Mouse (Mus musculus) intestine, embryonic 14.5 days (tissue): ENCODE results near the gene Fat2. TPM values are rescaled to one million over a fixed set of nuclear protein-coding genes. Genes with fewer than 3 reads are reported as not detected.
A peak's percentile ranks its signal among the peaks of the same experiment; 100 is the strongest.

Experiments used
- ATAC-seq: fragments of 200-750 bp; cut with Nextera tagmentation; replicated peaks from 2 replicates; pipeline ENCODE4 v1.8.0; 2017; ENCODE audit warnings: low read depth, moderate number of reproducible peaks, moderate TSS enrichment, moderate library complexity; ENCODE audit not compliant: low FRiP score, low TSS enrichment
- DNase-seq: peaks from one replicate; pipeline ENCODE4 v3.0.0-alpha.2; 2018; ENCODE audit warnings: low spot score
- H3K27ac ChIP-seq: fragments of 300-500 bp; sonication (generic); 2 replicates; pipeline ENCODE4 v1.5.1; 2014; ENCODE audit warnings: low read depth, mild to moderate bottlenecking, control low read depth
- H3K27me3 ChIP-seq: fragments of 300-500 bp; sonication (generic); replicated peaks from 2 replicates; pipeline ENCODE4 v1.6.1; 2014; ENCODE audit warnings: low read length, control low read depth; ENCODE audit not compliant: control insufficient read depth, insufficient read depth
- H3K36me3 ChIP-seq: fragments of 300-500 bp; sonication (generic); 2 replicates; pipeline ENCODE4 v1.6.1; 2014; ENCODE audit warnings: low read length, control low read depth; ENCODE audit not compliant: control insufficient read depth, insufficient read depth
- H3K4me1 ChIP-seq: fragments of 300-500 bp; sonication (generic); replicated peaks from 2 replicates; pipeline ENCODE4 v1.6.1; 2014; ENCODE audit warnings: low read length, control low read depth, mixed read lengths; ENCODE audit not compliant: control insufficient read depth, insufficient read depth
- H3K4me2 ChIP-seq: fragments of 300-500 bp; sonication (generic); 2 replicates; pipeline ENCODE4 v1.6.1; 2014; ENCODE audit warnings: low read length
- H3K4me3 ChIP-seq: fragments of 300-500 bp; sonication (generic); 2 replicates; pipeline ENCODE4 v1.5.1; 2014; ENCODE audit warnings: low read depth, low read length, control low read depth, mixed read lengths
- H3K9ac ChIP-seq: fragments of 300-500 bp; sonication (generic); 2 replicates; pipeline ENCODE4 v1.6.1; 2014; ENCODE audit warnings: mild to moderate bottlenecking, low read length
- H3K9me3 ChIP-seq: fragments of 300-500 bp; sonication (generic); 2 replicates; pipeline ENCODE4 v1.6.1; 2016; ENCODE audit warnings: low read length, control low read depth; ENCODE audit not compliant: control insufficient read depth
- WGBS: fragments of 180-500 bp; shearing (Covaris S2); extraction: QIAGEN DNeasy Blood & Tissue Kit; methylation state at CpG from one replicate; pipeline ENCODE4 v1.1.7; 2014; 5-methylcytosine and 5-hydroxymethylcytosine counted together
- polyA plus RNA-seq: library from polyadenylated mRNA; unstranded; fragments of >200 nt; fragmentation: Nextera tagmentation; extraction: Ambion mirVana; gene quantifications from 2 replicates; pipeline ENCODE4 v1.2.1, GENCODE M21; 2014

Gene Fat2
- polyA plus RNA-seq, 1 experiment from 2014 or later, result 0.07 TPM

DNA sequence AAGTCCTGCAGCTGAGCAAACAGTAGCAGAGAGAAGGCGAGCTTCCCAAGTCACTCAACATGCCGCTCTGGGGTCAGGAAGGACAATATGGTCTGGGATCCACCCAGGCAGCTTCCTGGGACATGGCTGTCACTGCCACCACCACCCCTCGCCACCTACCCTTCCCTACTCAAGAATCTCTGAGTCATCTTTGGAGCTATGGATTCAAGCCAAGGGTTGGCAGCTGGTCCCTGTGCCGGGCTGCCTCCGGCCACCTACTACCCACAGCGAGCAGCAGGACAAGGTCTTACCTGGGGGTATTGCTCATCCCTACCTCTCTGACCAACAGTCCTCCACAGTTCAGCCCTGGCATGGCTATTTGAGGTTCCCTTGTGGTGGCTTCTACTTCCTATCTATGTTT is 61.6 kb downstream of the Fat2 start:
- Histone ChIP-seq H3K27ac (no peak overlapping the region), H3K9ac (no peak overlapping the region), H3K9me3 (no peaks in the 10 kb centered on the region), H3K4me2 (no peak overlapping the region), H3K27me3 (no peaks in the 10 kb centered on the region), H3K36me3 (no peaks in the 10 kb centered on the region), H3K4me1 (no peaks in the 10 kb centered on the region), H3K4me3 (no peak overlapping the region)
- ATAC-seq (no peak), DNase-seq (no peak)
- WGBS, result 83% methylated on average over 6 of the region's 6 CpGs

DNA sequence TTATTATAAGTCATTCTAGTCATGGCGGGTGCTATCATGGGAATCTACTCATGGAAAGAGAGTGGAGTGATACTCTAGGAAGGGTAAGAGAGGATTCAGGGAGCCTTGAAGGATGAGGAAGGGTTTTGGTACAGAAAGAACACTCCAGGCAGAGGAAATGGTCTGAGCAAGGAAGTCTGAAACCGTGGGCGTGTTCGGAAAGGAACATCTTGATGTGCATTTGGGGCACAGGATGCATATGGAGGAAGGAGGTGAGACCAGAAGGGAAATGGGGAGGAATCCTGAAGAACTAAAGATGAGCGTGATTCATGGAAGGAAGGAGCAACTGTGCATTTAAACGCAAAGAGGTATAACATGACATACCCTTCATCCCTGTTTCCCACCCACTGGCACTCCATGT is 67.8 kb downstream of the Fat2 start:
- no peak overlapping the region for H3K4me3 ChIP-seq
- H3K27me3 ChIP-seq, result no peaks in the 10 kb centered on the region
- no peaks in the 10 kb centered on the region for H3K36me3 ChIP-seq
- H3K9me3 ChIP-seq, result no peaks in the 10 kb centered on the region
- no peak overlapping the region for H3K9ac ChIP-seq
- no peaks in the 10 kb centered on the region for H3K4me1 ChIP-seq
- no peak overlapping the region for H3K27ac ChIP-seq
- no peak overlapping the region for H3K4me2 ChIP-seq
- WGBS, result 88% methylated on average over 6 of the region's 6 CpGs
- ATAC-seq, result no peak
- no peak for DNase-seq

DNA sequence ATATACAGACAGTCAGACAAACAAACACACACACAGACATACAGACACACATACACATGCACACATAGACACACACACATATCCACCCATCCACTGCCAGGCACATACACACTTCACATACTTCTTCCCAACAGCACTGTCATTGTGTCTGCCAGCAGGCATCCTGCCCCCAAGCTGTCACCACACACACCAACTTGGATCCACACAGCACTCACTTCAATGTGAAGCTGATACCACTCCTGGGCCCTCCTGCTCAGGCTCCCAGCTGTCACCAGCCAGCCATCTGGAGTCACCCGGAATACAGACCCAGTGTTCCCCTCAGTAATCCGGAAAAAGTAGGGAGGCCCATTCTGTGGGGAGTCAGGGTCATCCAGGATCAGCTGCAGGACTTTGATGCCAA is 70.7 kb downstream of the Fat2 start:
- Histone ChIP-seq H3K4me1 (no peaks in the 10 kb centered on the region), H3K27me3 (no peaks in the 10 kb centered on the region), H3K4me2 (no peak overlapping the region), H3K9ac (no peak overlapping the region), H3K9me3 (no peaks in the 10 kb centered on the region), H3K36me3 (no peaks in the 10 kb centered on the region), H3K4me3 (no peak overlapping the region), H3K27ac (no peak overlapping the region)
- DNase-seq (no peak), ATAC-seq (no peak)
- 48% methylated on average over 2 of the region's 2 CpGs for WGBS

DNA sequence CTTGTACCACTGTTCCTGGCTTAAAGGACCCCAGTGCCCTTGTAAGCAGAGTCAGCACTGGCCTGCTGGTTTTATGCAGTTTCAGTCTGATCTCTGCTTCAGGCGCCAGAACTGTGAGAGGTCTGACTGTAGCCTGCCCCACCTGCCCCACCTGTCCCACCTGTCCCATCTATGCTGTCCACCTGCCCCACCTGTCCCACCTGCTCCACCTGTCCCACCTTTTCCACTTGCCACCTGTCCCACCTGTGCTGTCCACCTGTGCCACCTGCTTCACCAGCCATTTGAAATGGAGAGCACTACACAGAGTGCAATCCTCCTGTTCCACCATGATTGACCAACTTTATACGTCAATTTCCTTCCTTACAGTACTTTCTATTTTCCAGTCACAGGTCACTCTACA is 72.0 kb downstream of the Fat2 start:
- no peak for ATAC-seq
- DNase-seq, result no peak
- Histone ChIP-seq H3K36me3 (no peaks in the 10 kb centered on the region), H3K9ac (no peak overlapping the region), H3K9me3 (no peaks in the 10 kb centered on the region), H3K27me3 (no peaks in the 10 kb centered on the region), H3K4me1 (no peaks in the 10 kb centered on the region), H3K27ac (no peak overlapping the region), H3K4me2 (no peak overlapping the region), H3K4me3 (no peak overlapping the region)
- WGBS, result 76% methylated on average over 2 of the region's 2 CpGs

DNA sequence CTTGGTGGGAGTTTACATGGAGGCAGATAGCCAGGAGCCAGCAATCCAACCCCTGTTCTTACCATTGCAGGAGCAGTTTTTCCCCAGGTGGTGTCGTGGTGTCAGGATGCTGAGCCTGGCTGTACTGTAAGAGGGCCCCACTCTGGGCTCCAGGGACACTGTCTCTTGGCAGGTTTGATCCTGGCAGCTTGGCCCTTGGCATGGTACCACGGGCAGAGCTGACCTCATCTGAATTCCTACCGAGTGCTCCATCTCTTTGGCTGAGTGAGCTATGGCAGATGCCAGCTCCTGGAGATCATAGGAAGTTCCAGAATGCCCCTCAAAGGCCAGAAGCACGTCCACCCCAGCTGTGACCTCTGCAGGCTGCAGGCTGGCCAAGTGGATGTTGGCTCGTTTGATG is 74.4 kb downstream of the Fat2 start:
- 67% methylated on average over 5 of the region's 5 CpGs for WGBS
- H3K27ac ChIP-seq, result no peak overlapping the region

DNA sequence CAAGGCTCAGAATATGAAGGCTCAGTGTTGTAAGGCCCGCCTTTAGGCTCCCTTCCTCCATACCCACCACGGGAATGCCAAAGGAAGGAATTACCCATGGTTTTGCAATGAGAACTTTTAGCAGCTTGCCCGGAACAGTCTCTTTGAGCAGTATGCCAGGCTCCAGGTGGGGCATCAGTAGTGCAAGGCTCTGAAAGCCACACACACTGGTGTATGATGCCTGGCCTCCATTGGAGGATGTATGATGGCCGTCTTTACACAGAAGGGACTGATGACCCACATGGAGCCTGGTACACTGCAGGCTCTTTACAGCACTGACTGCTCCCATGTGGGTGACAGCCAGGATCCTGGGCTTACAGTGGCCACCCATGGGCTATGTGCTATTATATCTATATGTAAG is 75.3 kb downstream of the Fat2 start:
- no peak overlapping the region for H3K4me3 ChIP-seq
- H3K4me2 ChIP-seq, result no peak overlapping the region
- H3K4me1 ChIP-seq, result no peaks in the 10 kb centered on the region
- ATAC-seq (no peak), DNase-seq (no peak)
- H3K27ac ChIP-seq, result no peak overlapping the region
- no peak overlapping the region for H3K9ac ChIP-seq
- no peaks in the 10 kb centered on the region for H3K9me3 ChIP-seq
- WGBS, result 78% methylated on average over 4 of the region's 4 CpGs
- no peaks in the 10 kb centered on the region for H3K36me3 ChIP-seq
- no peaks in the 10 kb centered on the region for H3K27me3 ChIP-seq

More for the DNA sequence above, 74.4 kb downstream of the Fat2 start:
- ATAC-seq (no peak), DNase-seq (no peak)
- Histone ChIP-seq H3K4me2 (no peak overlapping the region), H3K27me3 (no peaks in the 10 kb centered on the region), H3K36me3 (no peaks in the 10 kb centered on the region), H3K4me1 (no peaks in the 10 kb centered on the region), H3K4me3 (no peak overlapping the region), H3K9me3 (no peaks in the 10 kb centered on the region), H3K9ac (no peak overlapping the region)

DNA sequence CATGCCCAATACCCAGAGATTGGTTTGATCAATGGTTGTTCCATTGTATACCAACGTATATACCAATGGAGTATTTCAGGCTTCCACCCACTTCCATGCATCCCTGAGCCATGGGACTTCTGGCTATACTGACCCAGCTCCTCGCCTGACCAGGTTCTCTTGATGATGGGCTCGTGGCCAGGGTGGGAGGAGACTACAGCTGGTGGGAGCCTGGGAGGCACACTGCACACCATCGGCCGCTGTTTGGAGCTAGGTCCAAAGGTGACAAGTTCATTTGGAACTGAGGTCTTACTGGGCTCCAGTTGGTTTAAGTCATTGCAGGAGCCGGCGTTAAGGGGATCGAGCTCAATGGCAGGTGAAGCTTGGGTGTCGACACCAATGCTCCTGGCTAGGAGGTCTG is 83.0 kb downstream of the Fat2 start:
- DNase-seq, result no peak
- Histone ChIP-seq H3K4me2 (no peak overlapping the region), H3K27me3 (no peaks in the 10 kb centered on the region), H3K36me3 (no peaks in the 10 kb centered on the region), H3K9me3 (no peaks in the 10 kb centered on the region), H3K9ac (no peak overlapping the region), H3K4me3 (no peak overlapping the region), H3K4me1 (no peaks in the 10 kb centered on the region), H3K27ac (no peak overlapping the region)
- WGBS, result 85% methylated on average over 9 of the region's 9 CpGs
- ATAC-seq, result no peak

DNA sequence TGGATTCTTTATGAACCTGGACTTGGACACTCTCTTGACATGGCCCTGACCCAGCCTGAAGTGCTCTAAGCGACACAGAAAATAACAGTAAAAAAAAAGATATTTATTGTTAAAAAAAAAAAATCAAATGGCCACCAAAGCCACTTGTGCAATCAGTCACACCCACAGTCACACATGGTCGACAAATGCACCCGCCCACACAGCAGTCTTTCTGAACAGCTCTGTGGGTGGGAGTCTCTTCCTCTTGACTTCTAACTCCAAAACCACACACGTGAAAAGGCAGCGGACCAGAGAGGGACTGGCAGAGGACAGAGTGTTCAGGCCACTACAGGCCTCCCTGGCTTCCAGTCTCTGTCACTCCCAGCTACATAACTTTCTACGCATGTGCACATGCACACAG is 85.8 kb downstream of the Fat2 start:
- Histone ChIP-seq H3K4me3 (no peak overlapping the region), H3K36me3 (no peaks in the 10 kb centered on the region), H3K4me1 (no peaks in the 10 kb centered on the region), H3K9me3 (0 out of 2 replicates have a peak, but pooled peaks cover 3% of the 10 kb centered on the region), H3K9ac (no peak overlapping the region), H3K4me2 (no peak overlapping the region), H3K27me3 (no peaks in the 10 kb centered on the region), H3K27ac (no peak overlapping the region)
- 82% methylated on average over 6 of the region's 6 CpGs for WGBS
- DNase-seq, result no peak
- ATAC-seq, result no peak

DNA sequence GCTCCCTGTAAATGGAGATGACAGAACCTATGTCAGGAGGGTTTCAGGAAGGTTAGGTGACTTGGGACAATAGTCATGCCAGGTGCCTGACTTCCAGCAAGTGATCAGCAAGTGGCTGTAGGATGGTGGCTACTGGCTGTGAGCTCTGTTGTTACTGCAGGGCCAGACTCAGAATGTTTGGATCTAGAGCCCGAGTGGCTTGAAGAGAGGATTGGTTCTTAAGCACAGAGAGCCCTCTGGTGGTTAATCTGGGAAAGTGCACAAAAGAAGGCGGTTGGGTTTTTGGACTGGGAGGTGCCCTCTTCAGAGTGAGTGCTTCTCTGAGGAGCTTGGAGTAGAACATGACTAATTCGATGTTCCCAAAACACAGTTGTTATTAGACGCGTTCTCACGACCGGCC is 95.8 kb downstream of the Fat2 start:
- no peak overlapping the region for H3K4me2 ChIP-seq
- 67% methylated on average over 7 of the region's 7 CpGs for WGBS
- no peaks in the 10 kb centered on the region for H3K4me1 ChIP-seq
- no peak overlapping the region for H3K27ac ChIP-seq
- no peaks in the 10 kb centered on the region for H3K9me3 ChIP-seq
- no peak overlapping the region for H3K4me3 ChIP-seq
- no peaks in the 10 kb centered on the region for H3K27me3 ChIP-seq
- no peaks in the 10 kb centered on the region for H3K36me3 ChIP-seq
- DNase-seq, result peak; percentile 61
- ATAC-seq, result no peak
- H3K9ac ChIP-seq, result no peak overlapping the region
